Mouse (Mus musculus): Measurements from ENCODE around the gene Vtcn1.

Gene Vtcn1

GRCm38 (mm10) chr3:100856050-100856815 is 31.0 kb downstream of the Vtcn1 start:
- in situ Hi-C loops (cut with MboI, MseI): no loop called here

DNA sequence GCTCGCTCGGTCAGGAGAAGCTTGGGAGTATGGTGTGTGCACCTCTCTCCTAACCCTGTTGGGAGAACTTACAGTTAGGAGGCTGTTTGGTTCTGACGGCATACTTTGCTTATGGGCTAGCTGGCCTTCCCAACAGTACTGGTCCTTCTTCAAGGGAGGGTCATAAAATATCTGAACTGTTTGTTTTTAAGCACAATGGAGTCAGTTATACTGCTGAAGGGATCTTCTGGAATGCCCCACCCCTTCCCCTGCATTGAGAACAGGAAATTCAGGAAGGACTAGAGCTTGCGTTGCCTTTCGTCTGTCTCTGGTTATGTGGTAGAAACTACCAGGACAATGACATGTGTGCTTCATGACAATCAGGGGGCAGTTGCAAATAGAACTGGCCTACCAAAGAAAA is 31.9 kb downstream of the Vtcn1 start:
- in situ Hi-C loops (cut with MboI, MseI): no loop called here

DNA sequence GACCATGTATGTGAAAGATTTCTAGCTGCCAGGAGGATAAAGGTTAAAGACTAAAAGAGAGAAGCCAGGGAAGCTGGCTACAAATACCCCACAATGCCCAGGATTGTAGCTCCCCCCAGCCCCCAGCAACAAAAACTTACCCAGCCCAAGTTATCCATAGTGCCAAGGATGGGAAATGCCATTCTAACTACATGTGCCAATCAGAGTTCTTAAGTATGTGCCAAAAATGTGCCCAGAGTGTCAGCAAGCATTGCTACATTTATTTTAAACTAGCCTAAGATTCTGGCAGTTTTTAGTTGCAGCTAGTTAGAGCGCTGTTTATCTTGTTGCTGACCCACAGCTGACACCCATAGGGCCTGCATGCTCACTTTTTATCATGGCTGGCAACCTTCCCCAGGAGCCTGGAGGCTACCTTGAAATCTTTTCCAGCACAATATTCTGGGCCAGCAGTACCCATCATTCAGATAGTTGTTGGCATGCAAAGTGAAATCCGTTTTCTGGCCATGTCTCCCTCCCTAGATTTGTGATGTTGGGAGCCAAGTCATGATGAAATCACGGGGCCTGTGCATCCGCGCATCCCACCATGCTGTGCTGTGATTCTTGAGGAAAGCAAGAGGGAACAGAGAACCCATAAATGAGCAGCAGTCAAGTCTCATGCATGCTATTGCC is 33.2 kb downstream of the Vtcn1 start:
- in situ Hi-C loops (cut with MboI, MseI): no loop called here

DNA sequence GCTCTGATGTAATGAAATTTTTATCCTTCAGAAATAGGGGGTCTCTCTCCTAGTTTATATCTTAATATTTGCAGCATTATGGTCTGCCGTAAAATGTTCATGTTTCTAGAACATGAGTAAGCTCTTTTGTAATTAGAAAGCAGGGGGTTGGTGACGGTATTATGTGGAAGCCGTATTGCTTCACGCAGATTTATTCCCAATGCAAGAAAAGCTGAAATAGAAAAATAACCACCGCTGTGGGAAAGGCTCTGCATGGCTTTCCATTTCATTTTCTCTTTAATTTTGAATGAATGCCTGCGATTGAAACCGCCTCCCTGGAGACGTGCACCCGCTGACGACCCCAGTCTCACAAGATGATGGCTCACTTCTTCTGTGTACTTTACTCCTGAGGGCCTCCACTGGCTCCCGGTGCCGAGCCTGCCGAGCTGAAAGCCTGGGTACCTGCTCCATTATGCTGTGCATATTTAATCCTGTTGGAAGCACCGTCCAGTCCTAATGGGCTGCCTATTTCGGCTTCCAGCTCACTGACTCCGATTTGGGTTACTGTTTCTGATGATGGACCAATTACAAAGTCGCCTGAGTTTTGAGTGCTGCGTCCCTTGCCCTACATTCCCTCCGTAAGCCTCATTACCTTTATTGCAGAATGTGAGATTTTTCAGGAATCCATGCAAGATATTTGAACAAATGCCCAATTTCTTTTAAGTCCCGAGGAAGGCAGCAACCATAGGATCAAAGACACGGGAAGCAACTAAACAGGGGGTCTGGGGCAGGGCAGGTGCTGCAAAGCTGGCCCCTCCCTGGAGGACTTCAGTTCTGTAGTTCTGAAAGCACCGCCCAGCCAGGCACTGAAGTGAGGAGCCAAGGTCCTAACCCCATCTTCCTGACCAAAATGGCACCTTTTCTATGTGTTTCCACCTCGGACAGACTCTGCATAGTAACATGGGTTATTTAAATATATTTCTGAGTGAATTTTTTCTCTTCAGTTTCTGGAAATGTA is 36.3 kb downstream of the Vtcn1 start:
- in situ Hi-C loops (cut with MboI, MseI): no loop called here

GRCm38 (mm10) chr3:100866946-100867345 is 41.7 kb downstream of the Vtcn1 start:
- in situ Hi-C loops (cut with MboI, MseI): no loop called here

DNA sequence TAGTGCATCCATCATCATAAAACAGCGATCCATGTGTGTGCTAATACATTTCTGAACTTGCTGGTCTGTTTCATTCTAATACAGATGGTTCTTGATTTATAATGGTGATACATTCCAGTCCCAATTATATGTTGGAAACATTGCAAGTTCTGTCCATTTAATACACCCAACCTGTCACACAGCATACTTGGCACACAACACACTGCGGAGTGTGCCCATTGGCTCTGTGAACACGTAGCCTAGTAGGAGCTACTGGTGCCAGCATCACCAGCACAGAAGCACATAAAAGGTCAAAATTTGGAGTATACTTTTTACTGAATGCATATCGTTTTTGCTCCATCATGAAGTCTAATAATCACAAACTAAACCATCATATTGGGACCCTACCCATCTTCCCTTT is 51.8 kb downstream of the Vtcn1 start:
- in situ Hi-C loops (cut with MboI, MseI): no loop called here

DNA sequence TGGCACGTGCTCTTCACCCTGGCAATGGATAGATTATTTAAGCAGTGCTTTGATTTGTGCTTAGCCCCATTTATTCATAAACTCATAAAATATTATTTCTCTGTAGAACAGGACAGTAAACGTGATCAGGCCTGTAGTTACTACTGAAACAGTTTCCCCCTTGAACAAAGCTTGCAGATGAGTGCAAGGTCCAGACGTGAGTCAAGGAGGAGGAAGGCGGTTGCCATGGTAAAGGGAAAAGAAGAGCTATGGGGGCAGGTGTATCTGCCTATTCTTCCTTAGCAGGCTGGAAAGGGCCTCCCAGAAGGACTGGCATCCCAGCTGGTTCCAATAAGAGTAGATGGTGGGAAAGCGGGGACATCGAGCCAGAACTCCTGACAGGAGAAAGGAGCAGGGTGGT is 56.1 kb downstream of the Vtcn1 start:
- in situ Hi-C loops (cut with MboI, MseI): no loop called here

DNA sequence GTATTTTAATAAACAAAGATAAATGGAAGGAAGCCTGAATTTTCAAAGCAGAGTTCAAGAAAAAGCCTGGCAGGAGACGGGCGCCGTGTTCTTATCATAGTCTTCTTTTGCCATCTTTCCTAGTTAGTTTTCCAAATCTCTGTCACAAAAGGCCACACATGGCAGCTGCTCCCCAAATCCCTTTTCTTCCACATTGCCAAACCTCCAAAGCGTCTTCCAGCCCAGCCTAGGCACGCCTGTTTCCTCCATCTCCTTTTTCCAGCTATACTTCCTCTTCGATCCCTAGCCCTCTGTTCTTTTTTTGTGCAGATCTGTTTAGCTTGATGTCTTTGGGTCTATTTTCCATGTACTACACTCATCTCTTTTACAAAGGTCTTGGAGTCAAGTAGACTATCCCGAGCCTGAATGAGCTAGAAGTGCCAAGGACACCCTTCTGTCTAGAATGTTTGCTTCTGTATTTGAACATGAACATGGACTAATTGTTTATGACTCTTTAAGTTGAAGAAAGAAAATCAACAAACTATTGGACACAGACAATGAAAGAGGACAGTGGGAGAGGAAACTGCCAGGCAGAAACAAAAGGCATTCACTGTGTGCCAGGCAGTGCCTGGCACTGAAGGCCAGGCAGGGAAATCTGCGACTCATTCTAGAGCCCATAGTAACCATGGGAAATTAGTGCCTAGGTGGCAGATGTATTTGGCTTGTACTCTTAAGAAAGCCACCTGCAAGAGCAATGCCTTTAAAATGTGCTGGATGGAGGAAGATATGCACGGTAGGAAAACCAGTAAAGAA is 56.8 kb downstream of the Vtcn1 start:
- in situ Hi-C loops (cut with MboI, MseI): no loop called here

DNA sequence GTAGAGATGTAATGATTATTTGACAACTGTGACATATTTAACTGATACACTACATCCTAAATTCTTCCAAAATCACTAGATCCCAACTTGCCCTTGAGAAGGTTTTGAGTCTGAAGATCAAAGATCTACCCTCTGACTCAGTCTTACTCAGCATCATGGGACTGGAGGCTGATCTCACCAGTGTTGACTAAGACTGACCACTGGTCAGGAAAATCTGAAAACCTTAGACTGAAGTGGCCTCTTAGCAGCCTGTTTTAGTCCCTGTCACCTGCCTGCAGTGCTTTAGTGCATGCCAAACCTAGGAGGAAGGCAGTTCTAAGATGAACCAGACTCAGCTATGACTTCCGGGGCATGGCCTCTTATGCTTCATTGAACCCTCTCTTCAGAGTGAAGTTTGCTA is 64.0 kb downstream of the Vtcn1 start:
- in situ Hi-C loops (cut with MboI, MseI): no loop called here

- in situ Hi-C loops (cut with MboI, MseI): no loop called here
Measured at GRCm38 (mm10) chr3:100890406-100890805, 65.1 kb downstream of the Vtcn1 start.

- in situ Hi-C loops (cut with MboI, MseI): no loop called here
Measured at GRCm38 (mm10) chr3:100892383-100893335, 67.4 kb downstream of the Vtcn1 start.

- in situ Hi-C loops (cut with MboI, MseI): no loop called here
Measured at GRCm38 (mm10) chr3:100895500-100895899, 70.2 kb downstream of the Vtcn1 start.

DNA sequence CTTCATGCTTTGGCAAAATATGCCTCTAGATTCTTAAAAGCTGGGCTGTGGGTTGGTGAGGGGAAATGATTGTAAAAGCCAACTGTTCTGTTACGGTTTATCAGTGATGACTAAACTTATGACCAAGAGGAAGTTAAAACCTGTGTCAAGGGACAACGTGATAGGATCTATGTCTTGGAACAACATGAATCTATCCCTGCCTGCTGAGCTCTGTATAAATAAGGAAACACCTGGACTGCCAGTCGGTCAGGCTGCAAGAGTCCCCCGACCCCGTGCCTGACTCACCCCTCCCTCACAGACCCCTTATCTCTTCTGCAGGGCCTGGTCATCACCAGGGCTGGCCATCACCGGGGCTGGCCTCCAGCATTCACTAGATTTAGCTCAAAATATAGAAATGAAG is 80.9 kb downstream of the Vtcn1 start:
- in situ Hi-C loops (cut with MboI, MseI): no loop called here

DNA sequence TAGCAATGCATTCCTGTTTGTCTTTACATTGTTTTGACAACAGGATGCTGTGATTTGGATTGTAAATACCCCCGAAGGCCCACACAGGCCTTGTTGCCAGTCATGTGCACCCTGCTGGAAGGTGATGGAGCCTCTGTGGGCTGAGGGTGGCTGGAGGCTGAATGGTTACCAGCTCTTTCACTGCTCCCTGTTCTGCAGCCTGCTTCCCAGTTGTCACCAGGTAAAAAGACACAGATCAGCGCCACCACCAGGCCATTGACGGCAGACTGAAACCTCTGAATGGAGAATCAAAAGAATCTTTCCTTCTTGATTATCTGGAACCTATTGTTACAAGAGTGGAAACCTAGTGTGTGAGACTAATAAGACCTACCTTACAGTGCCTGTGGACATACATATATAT is 81.7 kb downstream of the Vtcn1 start:
- in situ Hi-C loops (cut with MboI, MseI): no loop called here

- in situ Hi-C loops (cut with MboI, MseI): no loop called here
Measured at GRCm38 (mm10) chr3:100908594-100908993, 83.3 kb downstream of the Vtcn1 start.

GRCm38 (mm10) chr3:100910621-100911020 is 85.4 kb downstream of the Vtcn1 start:
- in situ Hi-C loops (cut with MboI, MseI): no loop called here

DNA sequence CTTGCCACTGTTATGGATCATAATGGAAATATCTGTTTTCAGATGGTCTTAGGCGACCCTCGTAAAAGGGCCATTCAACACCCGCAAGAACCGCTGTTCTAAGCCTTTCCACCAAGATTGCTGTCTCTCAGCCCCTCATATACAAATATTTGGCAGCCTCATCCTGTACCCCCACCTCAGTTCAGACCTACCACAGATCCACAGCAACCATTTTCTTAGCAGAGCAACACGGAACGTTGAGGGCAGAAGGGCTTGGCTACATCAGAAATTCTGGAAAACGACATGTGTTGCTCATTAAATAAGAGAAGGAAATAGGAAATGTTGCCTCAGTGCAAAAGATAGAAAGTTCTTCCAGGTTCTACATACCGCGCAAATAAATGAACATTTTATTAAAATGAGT is 85.8 kb downstream of the Vtcn1 start:
- in situ Hi-C loops (cut with MboI, MseI): no loop called here

DNA sequence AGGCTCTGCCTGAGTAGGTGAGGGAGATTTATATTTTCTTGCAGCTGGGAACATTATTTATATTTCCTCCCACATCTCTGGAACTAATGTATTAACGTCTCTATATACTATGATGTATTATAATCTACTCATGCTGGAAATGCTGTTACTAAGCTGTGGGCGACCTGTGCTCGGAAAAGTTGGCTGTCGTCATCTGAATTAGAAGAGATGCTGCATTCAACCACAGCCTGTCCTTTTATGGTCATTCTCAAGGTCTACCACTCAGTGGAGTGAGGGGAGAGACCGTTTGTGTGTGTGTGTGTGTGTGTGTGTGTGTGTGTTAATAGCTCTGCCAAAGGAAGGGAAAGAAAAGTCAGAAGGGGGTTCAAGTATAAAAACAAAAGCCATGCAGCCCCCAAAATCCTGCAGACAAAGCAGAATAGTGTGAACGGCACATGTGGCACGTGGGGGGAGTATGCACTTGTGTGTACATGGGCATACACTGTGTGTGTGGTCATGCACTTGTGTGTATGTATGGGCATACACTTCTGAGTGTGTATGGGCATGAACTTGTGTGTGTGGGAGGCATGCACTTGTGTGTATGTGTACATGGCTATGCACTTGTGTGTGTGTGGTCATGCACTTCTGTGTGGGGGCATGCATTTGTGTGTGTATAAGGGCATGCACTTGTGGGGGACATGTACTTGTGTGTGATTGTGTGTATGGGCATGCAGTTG is 86.4 kb downstream of the Vtcn1 start:
- in situ Hi-C loops (cut with MboI, MseI): no loop called here

DNA sequence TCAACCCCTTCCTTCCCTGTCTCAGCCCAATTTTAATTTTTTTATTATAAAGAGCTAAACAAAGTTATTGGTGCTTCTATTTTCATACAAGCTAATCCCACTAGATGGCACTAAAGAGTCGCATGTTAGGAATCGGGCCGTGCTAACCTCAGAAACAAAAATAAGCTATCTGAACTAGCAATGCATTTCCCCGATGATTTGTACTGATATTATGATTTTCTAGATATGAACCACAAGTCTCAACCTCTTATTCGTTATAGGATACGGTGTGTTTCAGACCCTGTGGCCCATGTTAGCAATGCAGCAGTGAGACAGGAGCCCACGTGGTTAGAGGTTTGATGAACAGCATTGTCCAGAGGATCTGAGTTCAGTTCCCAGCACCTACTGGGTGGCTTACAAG is 91.6 kb downstream of the Vtcn1 start:
- in situ Hi-C loops (cut with MboI, MseI): no loop called here
